Mouse (Mus musculus) heart, embryonic 14.5 days (tissue): Measurements from ENCODE around the gene Nisch. TPM values are rescaled to one million over a fixed set of nuclear protein-coding genes. Genes with fewer than 3 reads are reported as not detected.

Source experiments
- ATAC-seq: fragments of 200-750 bp; cut with Nextera tagmentation; 2 replicates; pipeline ENCODE4 v1.8.0; 2017; ENCODE audit warnings: low read depth, moderate TSS enrichment; ENCODE audit not compliant: insufficient number of reproducible peaks, insufficient read depth, low FRiP score
- H3K27ac ChIP-seq, 2 experiments: fragments of 200-500 bp in 1 of 2; fragments of 300-500 bp in 1 of 2; sonication (generic) in 1 of 2; replicated peaks in 1 of 2; 2 replicates each; pipeline ENCODE4 v1.5.1; 2012 to 2014; ENCODE audit warnings: low read depth in 2 of 2, low read length in 2 of 2, control low read depth in 1 of 2, mild to moderate bottlenecking in 1 of 2, mixed read lengths in 1 of 2; ENCODE audit not compliant: control insufficient read depth in 1 of 2, insufficient read depth in 1 of 2
- H3K27me3 ChIP-seq: fragments of 300-500 bp; sonication (generic); 2 replicates; pipeline ENCODE4 v1.6.1; 2014; ENCODE audit warnings: mild to moderate bottlenecking, low read length, control low read depth; ENCODE audit not compliant: control insufficient read depth, insufficient read depth
- H3K36me3 ChIP-seq: fragments of 300-500 bp; sonication (generic); 2 replicates; pipeline ENCODE4 v1.6.1; 2014; ENCODE audit warnings: mild to moderate bottlenecking, control low read depth, low read length, mixed read lengths; ENCODE audit not compliant: control insufficient read depth, insufficient read depth
- H3K4me1 ChIP-seq, 2 experiments: fragments of 200-500 bp in 1 of 2; fragments of 300-500 bp in 1 of 2; sonication (generic) in 1 of 2; 2 replicates each; pipeline ENCODE4 v1.6.1; 2012 to 2014; ENCODE audit warnings: low read length in 2 of 2, control low read depth in 1 of 2, mixed read lengths in 1 of 2; ENCODE audit not compliant: control insufficient read depth in 2 of 2, insufficient read depth in 2 of 2
- H3K4me2 ChIP-seq: fragments of 300-500 bp; sonication (generic); 2 replicates; pipeline ENCODE4 v1.6.1; 2014; ENCODE audit warnings: mild to moderate bottlenecking, low read length
- H3K4me3 ChIP-seq, 2 experiments: fragments of 200-500 bp in 1 of 2; fragments of 300-500 bp in 1 of 2; sonication (generic) in 1 of 2; 2 replicates each; pipeline ENCODE4 v1.5.1; 2012 to 2014; ENCODE audit warnings: low read length in 2 of 2, mild to moderate bottlenecking in 2 of 2, control low read depth in 1 of 2, low read depth in 1 of 2, moderate library complexity in 1 of 2; ENCODE audit not compliant: control insufficient read depth in 1 of 2, insufficient read depth in 1 of 2
- H3K9ac ChIP-seq: fragments of 300-500 bp; sonication (generic); 2 replicates; pipeline ENCODE4 v1.6.1; 2014; ENCODE audit warnings: mild to moderate bottlenecking, low read length
- H3K9me3 ChIP-seq: fragments of 300-500 bp; sonication (generic); 2 replicates; pipeline ENCODE4 v1.6.1; 2016; ENCODE audit warnings: low read length, control low read depth; ENCODE audit not compliant: control insufficient read depth
- WGBS: fragments of 180-500 bp; shearing (Covaris S2); extraction: QIAGEN DNeasy Blood & Tissue Kit; methylation state at CpG from one replicate; pipeline ENCODE4 v1.1.7; 2014; 5-methylcytosine and 5-hydroxymethylcytosine counted together
- polyA plus RNA-seq: library from polyadenylated mRNA; unstranded; fragments of >200 nt; fragmentation: Nextera tagmentation; extraction: Ambion mirVana; gene quantifications from 2 replicates; pipeline ENCODE4 v1.2.1, GENCODE M21; 2014

Nisch gene
- polyA plus RNA-seq, 1 experiment from 2014 or later, result 308 TPM

DNA sequence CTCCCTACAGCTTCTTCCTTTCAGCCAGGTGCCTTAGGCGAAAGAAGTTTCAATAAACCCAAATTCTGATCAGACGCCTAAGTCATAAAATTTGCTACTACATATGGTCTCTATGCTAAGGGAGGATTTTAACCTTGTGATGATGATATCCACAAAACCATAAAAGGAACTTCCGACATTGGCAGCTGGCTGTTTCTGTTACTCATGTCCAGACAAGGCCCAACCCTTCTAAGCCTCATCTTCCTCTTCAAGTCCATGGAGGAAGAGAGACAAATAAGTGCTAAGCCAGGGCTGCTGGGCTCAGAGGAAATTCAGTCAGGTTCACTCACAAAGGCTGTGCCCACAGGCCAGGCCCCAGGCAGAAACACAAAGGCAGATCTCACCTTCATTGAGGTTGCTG lies 27.4 kb downstream of the Nisch start:
- H3K36me3 ChIP-seq, result peaks cover 97% of the 10 kb centered on the region
- ATAC-seq, result no peak
- H3K4me3 ChIP-seq, result no peak overlapping the region
- no peaks in the 10 kb centered on the region for H3K9me3 ChIP-seq
- WGBS, result 81% methylated on average over 3 of the region's 3 CpGs
- peaks cover 21 to 66% of the 10 kb centered on the region in 2 experiments for H3K4me1 ChIP-seq
- H3K4me2 ChIP-seq, result no peak overlapping the region
- H3K27me3 ChIP-seq, result no peaks in the 10 kb centered on the region
- peak overlapping the region; percentile 65 to 77 for H3K27ac ChIP-seq
- no peak overlapping the region for H3K9ac ChIP-seq

DNA sequence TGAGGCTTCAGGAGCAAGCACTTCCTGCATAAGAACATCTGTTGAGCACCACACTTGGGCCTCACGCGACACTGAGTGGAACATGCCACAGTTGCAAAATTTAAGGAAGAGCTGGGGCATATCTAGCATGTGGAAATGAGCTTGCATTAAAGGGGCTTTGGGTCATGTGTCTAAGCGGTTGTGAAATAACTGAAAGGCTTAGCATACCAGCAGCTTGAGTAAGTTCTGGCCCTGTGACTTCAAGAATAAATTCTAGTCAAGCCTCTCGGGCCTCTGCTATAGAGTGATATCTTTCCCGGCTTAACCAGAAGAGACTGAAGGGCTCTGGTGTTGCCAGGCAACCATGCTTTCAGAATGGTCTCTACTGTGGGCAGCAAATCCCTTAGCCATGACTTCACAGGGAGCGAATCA lies 28.0 kb downstream of the Nisch start:
- no peak overlapping the region for H3K4me2 ChIP-seq
- H3K4me1 ChIP-seq, result peaks cover 21 to 61% of the 10 kb centered on the region in 2 experiments
- 24% methylated on average over 6 of the region's 6 CpGs for WGBS
- H3K9me3 ChIP-seq, result no peaks in the 10 kb centered on the region
- H3K36me3 ChIP-seq, result peaks cover 100% of the 10 kb centered on the region
- H3K9ac ChIP-seq, result no peak overlapping the region
- 0 out of 2 replicates have a peak, but pooled peaks have one; percentile 18 for ATAC-seq
- no peak overlapping the region for H3K4me3 ChIP-seq
- peak overlapping the region; percentile 69 to 77 for H3K27ac ChIP-seq
- H3K27me3 ChIP-seq, result no peaks in the 10 kb centered on the region

DNA sequence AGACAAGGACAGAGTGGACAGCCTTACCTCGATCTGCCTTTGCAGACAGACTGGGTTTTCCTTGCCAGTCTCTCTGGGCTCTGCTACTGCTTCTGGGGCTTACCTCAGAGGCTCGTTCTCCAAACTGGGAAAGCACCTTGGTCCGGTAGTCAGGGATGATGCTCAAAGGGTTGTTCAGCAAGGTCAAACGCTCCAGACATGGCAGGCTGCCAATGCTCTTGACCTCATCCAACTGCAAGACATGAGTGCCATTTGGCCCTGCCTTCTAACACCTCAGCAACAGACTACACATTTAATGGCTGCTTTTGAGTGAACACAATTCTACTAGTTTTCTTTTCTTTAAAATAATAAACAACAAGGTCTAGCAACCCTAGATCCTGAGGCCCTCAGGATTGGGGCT lies 30.1 kb downstream of the Nisch start:
- Histone ChIP-seq H3K4me1 (peaks cover 21 to 40% of the 10 kb centered on the region in 2 experiments), H3K9ac (no peak overlapping the region), H3K27ac (peak overlapping the region in 1 of 2 experiments; percentile 52; a peak in 3 of 4 replicates), H3K4me2 (no peak overlapping the region), H3K9me3 (no peaks in the 10 kb centered on the region), H3K36me3 (peaks cover 100% of the 10 kb centered on the region), H3K4me3 (no peak overlapping the region), H3K27me3 (no peaks in the 10 kb centered on the region)
- 34% methylated on average over 4 of the region's 4 CpGs for WGBS
- no peak for ATAC-seq

DNA sequence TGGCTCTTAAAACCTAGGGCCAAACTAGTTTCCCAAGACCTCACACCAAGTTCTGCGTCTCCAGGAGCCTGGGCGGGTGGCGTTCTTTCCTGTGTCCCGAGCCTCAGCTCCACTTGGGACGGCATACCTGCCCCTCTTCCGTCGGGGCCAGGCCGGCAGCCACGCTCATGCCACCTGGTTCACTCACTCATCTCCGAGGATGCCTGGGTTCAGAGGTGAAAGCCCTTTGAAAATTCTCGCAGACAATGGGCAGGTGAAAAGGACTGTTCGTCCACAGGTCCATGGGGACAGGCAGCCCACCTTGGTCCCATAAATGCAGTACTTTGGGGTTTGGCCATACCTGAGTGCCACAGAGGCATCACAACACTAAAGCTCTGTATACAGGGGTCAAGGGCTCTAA lies 32.6 kb downstream of the Nisch start:
- Histone ChIP-seq H3K27ac (no peak overlapping the region; a peak in 1 of 4 replicates), H3K4me2 (no peak overlapping the region), H3K4me1 (peaks cover 15 to 22% of the 10 kb centered on the region in 2 experiments), H3K9ac (no peak overlapping the region), H3K27me3 (no peaks in the 10 kb centered on the region), H3K36me3 (peaks cover 100% of the 10 kb centered on the region), H3K9me3 (no peaks in the 10 kb centered on the region), H3K4me3 (no peak overlapping the region)
- no peak for ATAC-seq
- WGBS, result 84% methylated on average over 12 of the region's 12 CpGs

DNA sequence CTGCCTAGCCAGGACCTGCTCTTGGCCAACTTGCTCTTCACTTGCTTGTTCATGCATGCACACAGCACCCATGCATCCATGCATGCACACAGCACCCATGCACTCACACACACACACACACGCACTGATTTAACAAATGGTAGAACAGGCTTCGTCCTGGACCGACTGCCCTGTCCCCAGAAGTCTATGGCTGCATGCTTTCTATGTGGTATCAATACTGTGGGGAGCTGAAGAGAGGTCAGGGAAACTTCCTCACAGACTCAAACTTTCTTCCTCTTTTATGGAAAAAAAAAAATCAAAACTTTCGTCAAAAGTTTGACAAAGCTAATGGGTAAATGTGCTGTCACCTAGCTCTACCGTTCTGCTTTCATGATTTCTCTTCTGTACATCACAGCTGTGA lies 33.2 kb downstream of the Nisch start:
- Histone ChIP-seq H3K4me1 (peaks cover 11 to 18% of the 10 kb centered on the region in 2 experiments), H3K36me3 (peaks cover 100% of the 10 kb centered on the region), H3K4me2 (no peak overlapping the region), H3K9ac (peak overlapping the region; percentile 46; the same call in 1 of the 2 replicates), H3K9me3 (no peaks in the 10 kb centered on the region), H3K27ac (peak overlapping the region in 1 of 2 experiments; percentile 24; a peak in 1 of 4 replicates), H3K27me3 (no peaks in the 10 kb centered on the region), H3K4me3 (no peak overlapping the region)
- 80% methylated on average over 5 of the region's 5 CpGs for WGBS
- ATAC-seq, result no peak

DNA sequence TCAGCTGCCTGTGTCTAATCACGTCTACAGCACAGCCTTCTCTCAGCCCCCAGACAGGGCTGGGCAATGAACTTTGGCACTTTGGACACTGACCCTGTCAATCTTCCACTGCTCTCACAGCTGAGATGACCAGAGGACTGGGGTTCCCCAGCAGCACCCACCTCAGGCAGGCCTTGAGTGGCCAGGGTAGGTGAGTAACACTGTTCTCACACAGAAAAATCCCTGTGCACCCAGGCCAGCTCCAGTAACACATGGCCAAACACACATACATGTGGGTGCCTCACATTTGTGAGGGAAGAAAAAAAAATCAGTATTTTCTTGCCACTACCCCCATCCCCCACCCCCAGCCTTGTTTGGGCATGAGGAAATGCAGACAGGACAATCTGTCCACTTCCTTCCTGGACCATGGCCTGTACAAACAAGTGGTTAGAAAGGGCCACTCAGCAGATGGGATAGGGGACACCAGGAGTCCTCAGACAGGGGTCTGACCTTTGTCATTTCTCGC lies 33.9 kb downstream of the Nisch start:
- Histone ChIP-seq H3K4me2 (no peak overlapping the region), H3K4me1 (peaks cover 9 to 14% of the 10 kb centered on the region in 2 experiments), H3K4me3 (no peak overlapping the region), H3K36me3 (peaks cover 99% of the 10 kb centered on the region), H3K9me3 (no peaks in the 10 kb centered on the region), H3K9ac (no peak overlapping the region), H3K27me3 (no peaks in the 10 kb centered on the region), H3K27ac (peak overlapping the region; percentile 31; a peak in 1 of 4 replicates)
- no peak for ATAC-seq
- WGBS, result 62% methylated on average over 2 of the region's 2 CpGs

DNA sequence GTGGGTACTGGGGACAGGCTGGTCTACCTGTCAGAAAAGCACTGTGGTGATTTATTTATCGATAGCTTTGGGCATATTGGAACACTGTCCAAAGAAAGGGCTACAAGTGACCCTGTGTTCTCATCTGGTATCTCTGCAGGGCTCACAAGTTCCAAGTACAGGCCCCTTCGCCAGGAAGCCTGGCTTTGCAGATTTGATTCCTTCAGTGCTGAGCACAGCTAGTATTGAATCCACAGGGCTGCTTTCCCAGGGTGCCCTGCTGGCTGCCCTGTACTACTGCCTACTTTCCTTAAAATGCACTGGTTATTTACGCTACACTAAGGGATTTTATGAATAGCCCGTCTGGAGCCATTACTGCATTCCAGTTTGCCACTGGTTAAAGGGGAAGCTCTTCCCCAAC lies 35.2 kb downstream of the Nisch start:
- ATAC-seq, result no peak
- Histone ChIP-seq H3K27me3 (no peaks in the 10 kb centered on the region), H3K9me3 (no peaks in the 10 kb centered on the region), H3K36me3 (peaks cover 99% of the 10 kb centered on the region), H3K9ac (no peak overlapping the region), H3K4me2 (no peak overlapping the region), H3K27ac (no peak overlapping the region), H3K4me3 (no peak overlapping the region), H3K4me1 (peaks cover 2% of the 10 kb centered on the region in 2 experiments; a peak in 3 of 4 replicates)
- 75% methylated on average over 4 of the region's 4 CpGs for WGBS
